Mouse (Mus musculus): ENCODE measurements at regions not wholly inside any gene's neighbourhood (a gene's known extent, or its start where the extent isn't known, plus 50 kb on each side); places are given as distances from the start of the nearest gene placed in this dataset.

GRCm38 (mm10) chr11:22573166-22573565, 61.3 kb downstream of the Tmem17 start:
- WGBS: 64% methylated on average over 2 of the region's 2 CpGs
- Histone ChIP-seq H3K27me3 (ENCODE audit: control insufficient read depth, insufficient read depth, low read length) (no peaks in the 10 kb centered on the region; the same call in 1 of the 2 replicates), H3K4me3 (ENCODE audit: low read depth, low read length) (no peak overlapping the region), H3K27ac (ENCODE audit: insufficient read depth, low read depth, low read length) (no peak overlapping the region), H3K36me3 (ENCODE audit: control insufficient read depth, insufficient read depth, low read length) (no peaks in the 10 kb centered on the region), H3K4me1 (ENCODE audit: control insufficient read depth, insufficient read depth, insufficient read length, low read length) (no peaks in the 10 kb centered on the region)
- TF ChIP-seq CTCF (IDR thresholded peaks at IDR 0.05; ENCODE audit: extremely low read depth, insufficient read length, insufficient replicate concordance, low read depth, low read length) (no peak), POLR2A (IDR thresholded peaks at IDR 0.05; ENCODE audit: low read depth, low read length) (no peak)

- TF ChIP-seq POLR2A (IDR thresholded peaks at IDR 0.05; ENCODE audit: low read depth, low read length) (no peak), CTCF (IDR thresholded peaks at IDR 0.05; ENCODE audit: extremely low read depth, insufficient read length, insufficient replicate concordance, low read depth, low read length) (no peak)
- Histone ChIP-seq H3K27me3 (ENCODE audit: control insufficient read depth, insufficient read depth, low read length) (no peaks in the 10 kb centered on the region; the same call in 1 of the 2 replicates), H3K4me3 (ENCODE audit: low read depth, low read length) (no peak overlapping the region), H3K4me1 (ENCODE audit: control insufficient read depth, insufficient read depth, insufficient read length, low read length) (no peaks in the 10 kb centered on the region), H3K27ac (ENCODE audit: insufficient read depth, low read depth, low read length) (no peak overlapping the region), H3K36me3 (ENCODE audit: control insufficient read depth, insufficient read depth, low read length) (no peaks in the 10 kb centered on the region)
- 71% methylated on average over 3 of the region's 3 CpGs for WGBS
Observed at GRCm38 (mm10) chr11:22573802-22574201, 61.9 kb downstream of the Tmem17 start.

DNA sequence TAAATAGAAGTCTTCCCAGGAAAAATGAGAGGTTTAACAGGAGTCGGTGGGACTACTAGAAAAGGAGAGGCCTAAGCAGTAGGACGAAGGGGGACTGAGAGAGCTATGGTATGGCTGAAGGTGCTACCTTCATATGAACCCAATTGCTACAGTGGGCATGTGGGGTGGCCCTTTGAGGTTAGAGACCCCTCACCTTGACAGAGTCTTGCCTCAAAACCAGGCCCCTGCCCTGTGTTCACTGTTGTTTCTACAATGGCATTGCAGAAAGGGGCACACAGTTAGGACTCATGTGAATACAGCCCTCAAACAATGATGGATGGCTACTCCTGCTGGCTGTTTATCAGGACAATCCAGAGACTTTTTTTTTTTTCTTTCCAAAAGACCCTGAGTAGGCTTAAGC, 62.6 kb downstream of the Tmem17 start:
- no peaks in the 10 kb centered on the region; the same call in 1 of the 2 replicates for H3K27me3 ChIP-seq (ENCODE audit: control insufficient read depth, insufficient read depth, low read length)
- TF ChIP-seq POLR2A (IDR thresholded peaks at IDR 0.05; ENCODE audit: low read depth, low read length): no peak
- TF ChIP-seq CTCF (IDR thresholded peaks at IDR 0.05; ENCODE audit: extremely low read depth, insufficient read length, insufficient replicate concordance, low read depth, low read length): no peak
- H3K4me3 ChIP-seq (ENCODE audit: low read depth, low read length): no peak overlapping the region
- WGBS: 79% methylated on average over 2 of the region's 2 CpGs
- H3K4me1 ChIP-seq (ENCODE audit: control insufficient read depth, insufficient read depth, insufficient read length, low read length): no peaks in the 10 kb centered on the region
- H3K36me3 ChIP-seq (ENCODE audit: control insufficient read depth, insufficient read depth, low read length): no peaks in the 10 kb centered on the region
- H3K27ac ChIP-seq (ENCODE audit: insufficient read depth, low read depth, low read length): no peak overlapping the region

DNA sequence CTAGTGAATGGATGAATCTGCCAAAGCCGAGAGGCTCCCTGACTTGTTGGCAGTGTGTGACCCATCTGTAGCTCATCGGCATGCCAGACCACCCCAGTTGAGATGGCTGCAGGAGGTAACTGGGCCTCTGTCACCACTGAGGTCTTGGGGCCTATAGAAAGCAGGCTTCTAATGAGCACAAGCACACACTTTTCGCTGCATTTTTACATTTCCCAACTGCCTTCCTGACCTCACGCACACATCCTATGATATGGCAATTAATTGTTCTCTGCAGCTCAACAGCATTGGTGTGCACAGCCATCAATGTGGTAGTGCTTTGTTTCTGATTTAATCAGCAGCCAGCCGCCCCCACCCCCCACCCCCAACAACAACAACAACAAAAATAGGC, 72.2 kb downstream of the Tmem17 start:
- no peaks in the 10 kb centered on the region for H3K36me3 ChIP-seq (ENCODE audit: control insufficient read depth, insufficient read depth, low read length)
- peaks cover 4% of the 10 kb centered on the region; the same call in 1 of the 2 replicates for H3K4me1 ChIP-seq (ENCODE audit: control insufficient read depth, insufficient read depth, insufficient read length, low read length)
- no peaks in the 10 kb centered on the region for H3K27me3 ChIP-seq (ENCODE audit: control insufficient read depth, insufficient read depth, low read length)
- no peak for TF ChIP-seq POLR2A (IDR thresholded peaks at IDR 0.05; ENCODE audit: low read depth, low read length)
- TF ChIP-seq CTCF (IDR thresholded peaks at IDR 0.05; ENCODE audit: extremely low read depth, insufficient read length, insufficient replicate concordance, low read depth, low read length): no peak
- H3K27ac ChIP-seq (ENCODE audit: insufficient read depth, low read depth, low read length): no peak overlapping the region
- H3K4me3 ChIP-seq (ENCODE audit: low read depth, low read length): no peak overlapping the region
- WGBS: 73% methylated on average over 5 of the region's 5 CpGs

- H3K4me3 ChIP-seq (ENCODE audit: low read depth, low read length): peak overlapping the region; percentile 4; the same call in 1 of the 2 replicates
- H3K27ac ChIP-seq (ENCODE audit: insufficient read depth, low read depth, low read length): no peak overlapping the region
- no peaks in the 10 kb centered on the region for H3K27me3 ChIP-seq (ENCODE audit: control insufficient read depth, insufficient read depth, low read length)
- no peaks in the 10 kb centered on the region for H3K36me3 ChIP-seq (ENCODE audit: control insufficient read depth, insufficient read depth, low read length)
- H3K4me1 ChIP-seq (ENCODE audit: control insufficient read depth, insufficient read depth, insufficient read length, low read length): peaks cover 4% of the 10 kb centered on the region; the same call in 1 of the 2 replicates
- no peak for TF ChIP-seq CTCF (IDR thresholded peaks at IDR 0.05; ENCODE audit: extremely low read depth, insufficient read length, insufficient replicate concordance, low read depth, low read length)
- TF ChIP-seq POLR2A (IDR thresholded peaks at IDR 0.05; ENCODE audit: low read depth, low read length): no peak
- 41% methylated on average over 14 of the region's 14 CpGs for WGBS
Observed at GRCm38 (mm10) chr11:22584488-22585158, 72.7 kb downstream of the Tmem17 start.

GRCm38 (mm10) chr11:22587691-22588241, 75.9 kb downstream of the Tmem17 start:
- no peak overlapping the region for H3K4me3 ChIP-seq (ENCODE audit: low read depth, low read length)
- no peaks in the 10 kb centered on the region for H3K36me3 ChIP-seq (ENCODE audit: control insufficient read depth, insufficient read depth, low read length)
- WGBS: 58% methylated on average over 7 of the region's 7 CpGs
- H3K4me1 ChIP-seq (ENCODE audit: control insufficient read depth, insufficient read depth, insufficient read length, low read length): peaks cover 4% of the 10 kb centered on the region; the same call in 1 of the 2 replicates
- H3K27ac ChIP-seq (ENCODE audit: insufficient read depth, low read depth, low read length): no peak overlapping the region
- TF ChIP-seq POLR2A (IDR thresholded peaks at IDR 0.05; ENCODE audit: low read depth, low read length) (no peak), CTCF (IDR thresholded peaks at IDR 0.05; ENCODE audit: extremely low read depth, insufficient read length, insufficient replicate concordance, low read depth, low read length) (no peak)
- H3K27me3 ChIP-seq (ENCODE audit: control insufficient read depth, insufficient read depth, low read length): no peaks in the 10 kb centered on the region

DNA sequence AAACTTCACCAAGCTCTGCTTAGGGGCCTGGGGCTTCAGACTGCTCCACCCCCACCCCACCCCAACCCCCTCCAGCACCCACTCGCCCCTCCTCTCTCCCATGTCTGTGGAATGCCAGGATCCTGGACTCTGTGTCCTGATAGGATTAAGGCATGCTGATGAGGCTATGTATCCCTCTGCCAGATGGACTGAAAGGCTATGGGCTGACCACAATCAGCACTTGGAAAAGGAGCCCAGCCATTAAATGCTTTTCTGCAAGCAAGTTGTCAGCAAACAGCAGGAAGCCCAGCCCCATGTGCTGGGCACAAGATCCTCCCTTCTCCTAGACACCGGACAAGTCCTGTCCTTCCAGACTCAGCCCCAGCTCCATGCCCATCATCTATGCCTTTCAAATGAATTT, 76.7 kb downstream of the Tmem17 start:
- Histone ChIP-seq H3K4me3 (ENCODE audit: low read depth, low read length) (no peak overlapping the region), H3K27me3 (ENCODE audit: control insufficient read depth, insufficient read depth, low read length) (no peaks in the 10 kb centered on the region), H3K4me1 (ENCODE audit: control insufficient read depth, insufficient read depth, insufficient read length, low read length) (peaks cover 4% of the 10 kb centered on the region; the same call in 1 of the 2 replicates), H3K36me3 (ENCODE audit: control insufficient read depth, insufficient read depth, low read length) (no peaks in the 10 kb centered on the region), H3K27ac (ENCODE audit: insufficient read depth, low read depth, low read length) (no peak overlapping the region)
- TF ChIP-seq CTCF (IDR thresholded peaks at IDR 0.05; ENCODE audit: extremely low read depth, insufficient read length, insufficient replicate concordance, low read depth, low read length) (no peak), POLR2A (IDR thresholded peaks at IDR 0.05; ENCODE audit: low read depth, low read length) (no peak)
- WGBS: 69% methylated on average over 2 of the region's 2 CpGs
